Mouse (Mus musculus): ENCODE measurements around the gene Slc16a6. TPM values are rescaled to one million over a fixed set of nuclear protein-coding genes. Genes with fewer than 3 reads are reported as not detected.

Gene Slc16a6
- total RNA-seq, 2 experiments from 2014 or later, result 11.4 to 14.9 TPM

DNA sequence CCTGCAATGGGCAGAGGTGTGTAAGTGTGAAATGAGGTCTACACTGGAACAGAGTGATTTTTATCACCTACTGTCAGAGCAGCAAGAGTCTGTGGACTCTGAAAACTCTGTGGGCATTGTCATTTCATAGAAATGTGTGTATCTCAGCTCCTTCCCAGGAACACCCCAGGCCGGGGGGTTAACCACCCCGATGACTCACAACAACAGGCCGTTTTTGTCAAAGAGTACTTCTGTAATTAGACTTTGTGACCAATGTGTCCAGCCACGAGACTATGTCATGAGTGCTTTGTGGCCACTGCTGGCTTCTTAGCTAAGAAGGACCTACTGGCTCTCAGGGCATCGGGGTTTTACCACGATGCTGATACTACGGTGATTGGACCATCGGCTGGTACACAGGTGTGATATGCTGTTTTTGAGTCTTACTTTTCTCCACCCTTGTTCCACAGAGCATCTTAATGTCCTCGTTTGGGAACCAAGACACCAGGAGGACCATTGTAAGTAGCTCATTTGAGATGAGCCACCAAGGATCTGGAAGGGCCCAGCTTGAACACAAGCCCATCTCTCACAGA lies 55.8 kb downstream of the Slc16a6 start:
- no peak for DNase-seq (ENCODE audit: low spot score in 2 of 2)

DNA sequence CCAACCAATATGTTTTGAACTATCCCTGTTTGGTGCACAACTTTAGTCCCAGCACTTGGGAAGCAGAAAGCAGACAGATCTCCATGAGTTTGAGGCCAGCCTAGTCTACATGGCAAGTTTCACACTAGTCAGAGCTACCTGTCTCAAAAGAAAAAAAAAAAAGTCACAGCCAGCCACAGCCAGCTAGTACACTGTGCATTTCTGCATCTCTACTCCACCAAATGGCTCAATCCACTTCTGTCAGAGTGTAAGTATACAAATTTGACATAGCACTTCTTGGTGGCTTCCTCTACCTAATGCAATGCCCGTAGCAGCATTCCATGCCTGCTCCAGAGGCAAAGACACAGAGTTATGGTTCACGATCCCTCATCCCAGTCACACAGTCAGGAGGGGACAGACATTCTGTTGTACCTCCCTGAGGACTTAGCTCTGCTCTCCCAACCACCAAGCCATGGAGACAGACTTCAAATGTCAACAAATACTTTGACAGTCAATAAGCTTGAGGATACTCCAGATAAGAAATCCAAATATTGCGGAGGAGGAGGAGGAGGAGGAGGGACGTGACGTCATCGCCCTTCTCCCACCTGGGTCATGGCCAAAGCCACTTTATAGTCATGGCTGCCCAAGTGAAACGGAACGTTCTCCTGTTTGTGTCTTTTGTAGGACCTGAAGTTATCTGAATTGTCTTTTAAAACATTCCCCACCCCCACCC lies 56.5 kb downstream of the Slc16a6 start:
- no peak for DNase-seq (ENCODE audit: low spot score in 2 of 2)

DNA sequence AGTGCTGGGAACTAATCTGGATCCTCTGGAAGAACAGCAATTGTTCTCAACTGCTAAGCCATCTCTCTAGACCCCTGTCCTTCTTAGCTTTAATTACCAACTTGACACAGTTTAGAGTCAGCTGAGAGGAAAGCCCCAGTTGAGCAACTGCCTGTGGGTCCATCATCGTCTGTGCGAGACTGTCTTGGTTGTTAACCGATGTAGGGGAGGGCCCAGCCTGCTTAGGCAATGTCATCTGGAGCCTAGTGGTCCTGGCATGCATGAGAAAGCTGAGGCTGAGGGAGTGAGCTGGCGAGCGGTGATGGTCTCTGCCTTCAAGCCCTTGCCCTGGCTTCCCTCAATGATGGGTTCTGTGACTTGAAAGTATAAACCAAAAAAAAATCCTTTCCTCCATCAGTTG lies 58.6 kb downstream of the Slc16a6 start:
- DNase-seq (ENCODE audit: low spot score in 2 of 2), result no peak

DNA sequence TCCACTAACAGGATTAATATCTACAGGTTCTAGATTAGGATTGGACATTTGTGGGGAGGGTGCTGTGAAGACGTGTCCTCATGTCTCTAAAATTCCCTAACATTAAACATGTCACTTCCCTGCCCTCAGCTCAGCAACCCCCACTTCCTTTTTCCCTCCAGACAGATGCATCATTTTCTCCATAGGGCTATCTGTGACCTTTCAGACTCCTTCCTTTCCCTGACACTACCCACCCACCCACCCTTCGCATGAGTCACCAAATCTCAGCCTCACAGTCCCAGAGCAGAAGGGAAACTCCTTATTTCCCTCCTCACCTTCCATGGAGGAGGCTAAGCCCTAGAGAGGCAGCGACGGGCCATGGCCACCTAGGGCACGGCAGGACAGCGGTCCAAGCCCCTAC lies 59.8 kb downstream of the Slc16a6 start, which contains the start of gene 9930022D16Rik:
9930022D16Rik (plus strand) TSS at position 301 of the 400 bp plus-strand sequence.
- DNase-seq (ENCODE audit: low spot score in 2 of 2), result no peak

DNA sequence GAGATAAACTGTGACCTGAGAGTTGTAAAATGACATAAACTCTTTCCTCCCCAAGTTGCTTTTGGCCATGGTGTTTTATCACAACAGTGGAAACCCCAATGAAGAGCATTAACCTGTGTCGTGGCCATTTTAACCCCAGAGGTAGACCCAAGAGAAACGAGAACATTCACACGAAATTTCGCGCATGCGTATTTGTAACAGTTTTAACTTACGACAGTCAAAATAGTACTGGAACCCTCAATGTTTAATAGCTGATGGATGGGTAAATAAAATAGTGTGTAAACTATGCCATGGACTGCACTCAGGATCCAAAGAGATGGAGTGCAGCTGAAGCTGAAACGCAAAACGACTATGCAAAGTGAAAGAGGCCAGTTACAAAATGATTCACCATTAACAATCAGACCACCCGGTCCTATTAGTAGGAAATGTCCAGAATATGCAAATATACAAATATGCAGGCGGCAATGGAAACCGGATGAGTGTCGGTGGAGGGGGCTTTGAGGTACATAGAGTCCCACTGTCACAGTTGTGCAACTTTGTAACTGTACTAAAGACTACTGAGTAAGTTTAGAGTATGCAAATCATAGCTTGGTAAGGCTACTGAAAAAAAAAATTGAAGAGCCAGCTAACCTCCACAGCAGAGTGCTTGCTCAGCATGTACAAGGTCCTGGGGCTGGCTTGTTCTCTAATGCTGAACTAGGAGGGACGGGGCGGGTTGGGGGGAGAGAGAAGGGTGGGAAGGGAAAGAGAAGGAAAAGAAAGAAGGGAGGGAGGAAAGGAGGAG lies 63.0 kb downstream of the Slc16a6 start:
- no peak for DNase-seq (ENCODE audit: low spot score in 2 of 2)

DNA sequence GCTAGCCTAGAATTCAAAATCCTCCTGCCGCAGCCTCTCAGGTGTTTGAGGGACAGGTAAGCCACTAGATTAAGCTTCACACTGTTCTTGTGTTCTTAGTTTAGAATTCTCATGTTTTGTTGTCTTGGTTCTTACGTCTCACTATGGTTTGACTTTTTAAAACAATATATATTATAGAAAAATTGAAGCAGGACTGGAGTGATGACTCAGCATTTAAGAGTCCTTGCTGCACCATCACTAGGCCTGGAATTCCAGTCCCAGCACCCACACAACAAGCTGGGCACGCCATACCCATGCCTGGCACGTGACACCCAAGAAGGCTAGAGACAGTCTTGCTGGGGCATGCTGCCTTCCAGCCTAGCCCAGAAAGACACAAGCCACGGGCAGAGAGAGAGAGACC lies 67.0 kb downstream of the Slc16a6 start:
- DNase-seq (ENCODE audit: low spot score in 2 of 2), result no peak

Small RNAs within 50 kb of the gene (microRNA-seq; reads per million reads assigned to microRNA genes)
- gene Gm25540, result 0 reads per million in 2 experiments

Other genes starting within 250 kb of the Slc16a6 start
- 10 to 100 TPM; 20.8 to 23.9 TPM for gene Rgs9, start 175.5 kb downstream of the Slc16a6 start, total RNA-seq (2021)
- 10 to 100 TPM; 58.9 to 61.5 TPM for gene Gna13, start 110.8 kb downstream of the Slc16a6 start, total RNA-seq (2021)
- gene 9930022D16Rik, start 59.7 kb downstream of the Slc16a6 start, total RNA-seq (2021), result not detected
- gene Amz2, start 47.7 kb downstream of the Slc16a6 start, total RNA-seq (2021), result 100 to 1,000 TPM; 104 to 111 TPM
- 1 to 10 TPM; 6.6 to 9.1 TPM for gene Arsg, start 224 bp downstream of the Slc16a6 start, total RNA-seq (2021)
- 10 to 100 TPM; 22.0 to 24.3 TPM for gene Wipi1, start 138.4 kb upstream of the Slc16a6 start, total RNA-seq (2021)
- 100 to 1,000 TPM; 414 to 447 TPM for gene Prkar1a, start 175.8 kb upstream of the Slc16a6 start, total RNA-seq (2021)
- 10 to 100 TPM; 16.1 to 18.9 TPM for gene Fam20a, start 248.7 kb upstream of the Slc16a6 start, total RNA-seq (2021)

All from layer of hippocampus, postnatal 10 days (tissue).